Mouse (Mus musculus): Measurements from ENCODE around the gene Gys2. TPM values are rescaled to one million over a fixed set of nuclear protein-coding genes. Genes with fewer than 3 reads are reported as not detected.
"Not testable (repeated sequence)": the region's sequence is repeated elsewhere in the genome, so short reads cannot be mapped to it uniquely, and the experiment has no call there.

Gene Gys2
- not detected in 2 replicates for polyA plus RNA-seq (2014; fragmentation: Nextera tagmentation; extraction: Ambion mirVana)

DNA sequence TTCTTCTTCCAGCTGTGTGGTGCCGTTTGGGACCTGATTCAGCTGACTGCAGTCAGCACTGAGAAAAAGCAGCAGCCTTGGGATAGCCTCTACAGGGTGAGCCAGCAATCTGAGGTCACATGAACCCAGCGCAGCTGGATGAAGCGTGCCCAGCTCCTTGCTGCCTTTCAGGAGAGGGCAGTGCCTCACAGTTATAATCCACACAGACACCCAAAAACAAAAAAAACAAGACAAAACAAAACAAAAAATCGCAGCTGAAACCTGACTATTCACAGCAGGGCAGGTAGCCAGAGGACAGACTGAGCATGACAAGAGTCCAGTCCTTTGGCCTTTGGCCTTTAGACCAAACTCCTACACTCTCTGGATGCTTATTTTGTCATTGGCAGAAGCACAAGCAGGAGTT lies at the start of gene Gys2:
Gene Gys2, minus strand, starts transcription at position 309 of the 403 bp plus-strand sequence.
- Histone ChIP-seq H3K27me3 (replicated peaks; ENCODE audit: control insufficient read depth, insufficient read depth, low read length) (no peaks in the 10 kb centered on the region), H3K4me2 (ENCODE audit: low read length) (no peak within 1 kb of the TSS), H3K27ac (ENCODE audit: low read depth) (no peak within 1 kb of the TSS), H3K4me3 (ENCODE audit: low read depth, low read length) (no peak within 1 kb of the TSS), H3K4me1 (replicated peaks; ENCODE audit: control insufficient read depth, insufficient read depth, low read length) (no peaks in the 10 kb centered on the region), H3K36me3 (ENCODE audit: control insufficient read depth, insufficient read depth, low read length) (no peaks in the 10 kb centered on the region), H3K9me3 (ENCODE audit: control insufficient read depth, low read length) (no peaks in the 10 kb centered on the region), H3K9ac (ENCODE audit: low read length) (no peak within 1 kb of the TSS)
- ATAC-seq (replicated peaks; ENCODE audit: low FRiP score, low TSS enrichment, low read depth) (no peak), DNase-seq (ENCODE audit: low spot score) (no peak)
- 68% methylated on average over 4 of the region's 4 CpGs for WGBS

DNA sequence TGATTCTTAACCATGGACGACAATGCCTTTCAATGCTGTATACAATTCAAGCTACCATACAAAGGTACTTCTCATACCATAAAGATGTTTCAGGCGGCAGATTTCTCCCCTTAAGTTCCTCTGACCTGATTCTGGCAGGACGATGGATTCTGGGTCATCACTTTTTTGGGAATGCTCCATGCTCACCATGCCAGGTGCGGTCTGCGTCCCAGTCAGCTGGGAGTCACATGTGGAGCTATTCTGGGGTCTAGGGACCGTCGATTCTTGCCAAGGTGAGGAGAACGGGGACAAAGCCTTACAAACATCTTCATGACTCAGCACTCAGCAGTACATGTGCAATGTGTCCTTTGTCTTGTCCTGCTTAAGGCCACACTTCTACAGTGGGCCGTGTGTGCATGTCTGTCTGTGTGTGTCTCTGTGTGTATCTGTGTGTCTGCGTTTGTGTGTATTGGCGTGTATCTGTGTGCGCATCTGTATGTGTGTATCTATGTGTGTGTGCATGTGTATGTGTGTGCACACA lies 48.7 kb upstream of the Gys2 start:
- DNase-seq (ENCODE audit: low spot score) (no peak), ATAC-seq (replicated peaks; ENCODE audit: low FRiP score, low TSS enrichment, low read depth) (no peak)
- Histone ChIP-seq H3K4me3 (ENCODE audit: low read depth, low read length) (no peak overlapping the region), H3K27me3 (replicated peaks; ENCODE audit: control insufficient read depth, insufficient read depth, low read length) (no peaks in the 10 kb centered on the region), H3K4me1 (replicated peaks; ENCODE audit: control insufficient read depth, insufficient read depth, low read length) (no peaks in the 10 kb centered on the region), H3K9me3 (ENCODE audit: control insufficient read depth, low read length) (no peaks in the 10 kb centered on the region), H3K9ac (ENCODE audit: low read length) (no peak overlapping the region), H3K27ac (ENCODE audit: low read depth) (no peak overlapping the region), H3K4me2 (ENCODE audit: low read length) (no peak overlapping the region), H3K36me3 (ENCODE audit: control insufficient read depth, insufficient read depth, low read length) (no peaks in the 10 kb centered on the region)
- WGBS = 82% methylated on average over 12 of the region's 12 CpGs

DNA sequence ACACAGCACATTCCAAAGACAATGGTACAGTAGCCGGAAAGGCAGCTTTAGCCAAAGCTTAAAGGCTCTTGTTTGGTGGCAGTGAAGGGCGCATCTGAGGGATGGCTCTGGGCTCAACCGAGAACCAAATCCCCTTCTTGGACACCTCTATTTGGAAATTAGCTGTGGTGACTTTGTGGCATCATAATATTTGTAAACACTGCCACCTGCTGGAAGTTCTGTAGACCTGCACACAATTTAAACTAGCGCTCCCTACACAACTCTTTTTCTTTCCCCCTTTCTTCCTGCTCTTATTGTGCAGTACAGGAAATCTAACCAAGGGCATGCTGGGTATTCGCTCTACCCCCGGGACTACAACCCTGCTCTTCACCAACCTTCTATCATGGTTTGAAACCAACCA lies 46.2 kb upstream of the Gys2 start:
- Histone ChIP-seq H3K27me3 (replicated peaks; ENCODE audit: control insufficient read depth, insufficient read depth, low read length) (no peaks in the 10 kb centered on the region), H3K36me3 (ENCODE audit: control insufficient read depth, insufficient read depth, low read length) (no peaks in the 10 kb centered on the region), H3K4me3 (ENCODE audit: low read depth, low read length) (no peak overlapping the region), H3K9me3 (ENCODE audit: control insufficient read depth, low read length) (no peaks in the 10 kb centered on the region), H3K4me1 (replicated peaks; ENCODE audit: control insufficient read depth, insufficient read depth, low read length) (no peaks in the 10 kb centered on the region; the same call in 1 of the 2 replicates), H3K9ac (ENCODE audit: low read length) (no peak overlapping the region), H3K4me2 (ENCODE audit: low read length) (no peak overlapping the region), H3K27ac (ENCODE audit: low read depth) (no peak overlapping the region)
- WGBS = 14% methylated on average over 6 of the region's 6 CpGs
- DNase-seq (ENCODE audit: low spot score) = no peak
- ATAC-seq (replicated peaks; ENCODE audit: low FRiP score, low TSS enrichment, low read depth) = 0 out of 2 replicates have a peak, but pooled peaks have one; percentile 40

- 70% methylated on average over 8 of the region's 9 CpGs for WGBS
- peaks cover 14% of the 10 kb centered on the region; the same call in 1 of the 2 replicates for H3K27me3 ChIP-seq (replicated peaks; ENCODE audit: control insufficient read depth, insufficient read depth, low read length)
- not testable (repeated sequence) for H3K9ac ChIP-seq (ENCODE audit: low read length); H3K4me1 ChIP-seq (replicated peaks; ENCODE audit: control insufficient read depth, insufficient read depth, low read length); DNase-seq (ENCODE audit: low spot score); H3K4me2 ChIP-seq (ENCODE audit: low read length); H3K4me3 ChIP-seq (ENCODE audit: low read depth, low read length); H3K36me3 ChIP-seq (ENCODE audit: control insufficient read depth, insufficient read depth, low read length); H3K27ac ChIP-seq (ENCODE audit: low read depth); ATAC-seq (replicated peaks; ENCODE audit: low FRiP score, low TSS enrichment, low read depth); H3K9me3 ChIP-seq (ENCODE audit: control insufficient read depth, low read length)
These were observed 42.5 kb upstream of the Gys2 start for GRCm38 (mm10) chr6:142515379-142515778.

DNA sequence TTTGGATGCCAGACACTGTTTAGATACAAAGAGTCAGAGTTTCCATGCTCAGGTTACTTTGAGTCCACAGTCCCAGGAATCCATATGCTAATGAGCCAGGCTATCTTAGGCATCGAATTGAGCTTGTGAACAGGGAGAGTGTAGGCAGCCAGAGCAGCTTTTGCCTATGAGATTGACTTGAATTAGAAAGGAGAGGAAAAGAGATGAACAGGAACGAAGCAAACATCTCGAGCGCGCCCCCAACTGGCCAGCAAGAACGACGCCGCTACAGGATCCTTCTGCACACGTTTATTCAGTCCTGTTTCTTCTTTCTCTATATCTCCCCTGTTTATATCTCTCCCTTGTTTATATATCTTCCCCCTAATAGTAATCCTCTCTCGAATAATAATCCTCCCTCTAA lies 42.0 kb upstream of the Gys2 start:
- no peaks in the 10 kb centered on the region for H3K36me3 ChIP-seq (ENCODE audit: control insufficient read depth, insufficient read depth, low read length)

GRCm38 (mm10) chr6:142512902-142513301 lies 40.0 kb upstream of the Gys2 start:
- 39% methylated on average over 3 of the region's 3 CpGs for WGBS
- Histone ChIP-seq H3K9ac (ENCODE audit: low read length) (no peak overlapping the region), H3K36me3 (ENCODE audit: control insufficient read depth, insufficient read depth, low read length) (no peaks in the 10 kb centered on the region), H3K4me1 (replicated peaks; ENCODE audit: control insufficient read depth, insufficient read depth, low read length) (peaks cover 3% of the 10 kb centered on the region; the same call in 1 of the 2 replicates), H3K27me3 (replicated peaks; ENCODE audit: control insufficient read depth, insufficient read depth, low read length) (peaks cover 14% of the 10 kb centered on the region; the same call in 1 of the 2 replicates), H3K9me3 (ENCODE audit: control insufficient read depth, low read length) (no peaks in the 10 kb centered on the region), H3K4me2 (ENCODE audit: low read length) (no peak overlapping the region), H3K4me3 (ENCODE audit: low read depth, low read length) (no peak overlapping the region), H3K27ac (ENCODE audit: low read depth) (no peak overlapping the region)
- ATAC-seq (replicated peaks; ENCODE audit: low FRiP score, low TSS enrichment, low read depth) = no peak
- no peak for DNase-seq (ENCODE audit: low spot score)

More for the DNA sequence above, 42.0 kb upstream of the Gys2 start:
- no peak for ATAC-seq (replicated peaks; ENCODE audit: low FRiP score, low TSS enrichment, low read depth)
- Histone ChIP-seq H3K9me3 (ENCODE audit: control insufficient read depth, low read length) (no peaks in the 10 kb centered on the region), H3K27ac (ENCODE audit: low read depth) (no peak overlapping the region), H3K27me3 (replicated peaks; ENCODE audit: control insufficient read depth, insufficient read depth, low read length) (peaks cover 14% of the 10 kb centered on the region; the same call in 1 of the 2 replicates), H3K4me3 (ENCODE audit: low read depth, low read length) (no peak overlapping the region), H3K4me1 (replicated peaks; ENCODE audit: control insufficient read depth, insufficient read depth, low read length) (no peaks in the 10 kb centered on the region; the same call in 1 of the 2 replicates), H3K4me2 (ENCODE audit: low read length) (no peak overlapping the region), H3K9ac (ENCODE audit: low read length) (no peak overlapping the region)
- 2% methylated on average over 10 of the region's 10 CpGs for WGBS
- peak; percentile 73 for DNase-seq (ENCODE audit: low spot score)

- Histone ChIP-seq H3K4me3 (ENCODE audit: low read depth, low read length) (no peak overlapping the region), H3K4me2 (ENCODE audit: low read length) (no peak overlapping the region), H3K27me3 (replicated peaks; ENCODE audit: control insufficient read depth, insufficient read depth, low read length) (peaks cover 14% of the 10 kb centered on the region; the same call in 1 of the 2 replicates), H3K9me3 (ENCODE audit: control insufficient read depth, low read length) (no peaks in the 10 kb centered on the region), H3K27ac (ENCODE audit: low read depth) (no peak overlapping the region), H3K9ac (ENCODE audit: low read length) (no peak overlapping the region), H3K36me3 (ENCODE audit: control insufficient read depth, insufficient read depth, low read length) (no peaks in the 10 kb centered on the region), H3K4me1 (replicated peaks; ENCODE audit: control insufficient read depth, insufficient read depth, low read length) (peaks cover 3% of the 10 kb centered on the region; the same call in 1 of the 2 replicates)
- DNase-seq (ENCODE audit: low spot score) = no peak
- no peak for ATAC-seq (replicated peaks; ENCODE audit: low FRiP score, low TSS enrichment, low read depth)
- 31% methylated on average over 12 of the region's 12 CpGs for whole genome bisulfite sequencing
These were observed 38.7 kb upstream of the Gys2 start for GRCm38 (mm10) chr6:142511516-142512135.

GRCm38 (mm10) chr6:142508663-142509062 lies 35.8 kb upstream of the Gys2 start:
- Histone ChIP-seq H3K9me3 (ENCODE audit: control insufficient read depth, low read length) (no peaks in the 10 kb centered on the region), H3K4me1 (replicated peaks; ENCODE audit: control insufficient read depth, insufficient read depth, low read length) (peaks cover 3% of the 10 kb centered on the region), H3K4me2 (ENCODE audit: low read length) (no peak overlapping the region), H3K27me3 (replicated peaks; ENCODE audit: control insufficient read depth, insufficient read depth, low read length) (peaks cover 14% of the 10 kb centered on the region; the same call in 1 of the 2 replicates), H3K9ac (ENCODE audit: low read length) (no peak overlapping the region), H3K4me3 (ENCODE audit: low read depth, low read length) (no peak overlapping the region), H3K36me3 (ENCODE audit: control insufficient read depth, insufficient read depth, low read length) (no peaks in the 10 kb centered on the region), H3K27ac (ENCODE audit: low read depth) (no peak overlapping the region)
- WGBS = 48% methylated on average over 4 of the region's 4 CpGs
- no peak for ATAC-seq (replicated peaks; ENCODE audit: low FRiP score, low TSS enrichment, low read depth)
- DNase-seq (ENCODE audit: low spot score) = no peak

Data from intestine, embryonic 14.5 days (tissue).